Mouse (Mus musculus) cerebellum, postnatal 14 days (tissue): ENCODE measurements around the gene Cep57l1.

ENCODE experiments used
- DNase-seq, 2 experiments: peaks; one replicate each; pipeline ENCODE4 v3.0.0; 2021; ENCODE audit warnings: mixed read lengths in 2 of 2

Gene Cep57l1

DNA sequence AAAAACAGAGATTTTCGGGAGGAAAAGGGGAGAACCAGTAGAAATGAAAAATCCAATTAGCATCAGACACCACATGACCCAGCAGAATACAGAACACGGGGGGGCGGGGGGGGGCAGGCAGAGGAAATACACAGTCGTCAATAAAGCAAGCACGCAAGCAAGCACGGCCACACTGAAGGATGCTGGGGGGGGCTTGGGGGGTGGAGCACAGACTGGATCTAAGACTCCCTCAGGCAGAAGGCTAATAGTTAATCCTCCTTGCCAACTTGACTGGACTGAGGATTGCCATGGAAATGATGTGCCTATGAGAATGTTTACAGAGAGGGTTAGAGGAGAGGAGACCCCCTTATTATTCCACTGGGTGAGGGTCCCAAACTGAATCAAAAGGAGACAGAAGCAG, 74.3 kb downstream of the Cep57l1 start:
- no peak for DNase-seq

DNA sequence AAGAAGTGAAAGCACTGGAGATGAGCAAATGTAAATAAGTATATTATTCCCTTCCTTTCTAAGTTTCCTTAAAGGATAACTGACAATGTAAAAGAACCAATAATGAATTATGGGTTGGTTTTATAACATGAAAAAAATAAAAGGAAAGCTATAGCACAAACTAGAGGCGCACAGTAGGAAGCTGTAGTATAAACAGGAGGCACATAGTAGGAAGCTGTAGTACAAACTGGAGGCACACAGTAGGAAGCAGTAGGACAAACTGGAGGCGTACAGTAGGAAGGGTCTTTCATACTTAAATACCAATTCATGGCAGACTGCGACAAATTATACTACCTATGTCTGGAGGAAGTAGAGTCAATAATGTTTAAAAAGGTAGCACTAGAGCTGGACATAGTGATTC, 76.5 kb downstream of the Cep57l1 start:
- no peak for DNase-seq

- DNase-seq: no peak
Measured at GRCm38 (mm10) chr10:41731932-41732331, 77.7 kb downstream of the Cep57l1 start.

GRCm38 (mm10) chr10:41730746-41731145, 78.9 kb downstream of the Cep57l1 start:
- DNase-seq: no peak

DNA sequence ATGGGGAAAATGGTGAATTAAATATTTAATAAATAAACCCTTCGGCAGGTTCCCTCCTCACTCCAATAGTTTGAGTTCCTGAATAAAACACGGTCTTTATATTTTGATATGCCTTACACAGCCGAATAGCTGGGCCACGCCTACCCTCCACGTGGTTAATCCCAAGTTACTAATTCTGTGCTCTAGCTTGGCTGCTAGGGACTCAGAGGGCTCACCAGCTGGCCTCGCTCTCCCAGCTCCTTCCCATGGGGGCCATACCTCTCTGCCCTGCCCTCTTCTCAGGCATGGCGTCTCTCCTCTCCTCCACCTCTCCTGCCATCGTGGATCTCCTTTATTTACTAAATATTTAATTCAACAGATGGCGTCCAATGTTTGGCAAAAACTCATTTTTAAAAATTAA, 83.5 kb downstream of the Cep57l1 start:
- no peak for DNase-seq

GRCm38 (mm10) chr10:41719587-41719986, 90.1 kb downstream of the Cep57l1 start:
- no peak for DNase-seq

- no peak for DNase-seq
Measured at GRCm38 (mm10) chr10:41716029-41716897, 93.4 kb downstream of the Cep57l1 start, which contains the start of gene Ccdc162. Gene Ccdc162 (minus strand): TSS chr10:41716634.

DNA sequence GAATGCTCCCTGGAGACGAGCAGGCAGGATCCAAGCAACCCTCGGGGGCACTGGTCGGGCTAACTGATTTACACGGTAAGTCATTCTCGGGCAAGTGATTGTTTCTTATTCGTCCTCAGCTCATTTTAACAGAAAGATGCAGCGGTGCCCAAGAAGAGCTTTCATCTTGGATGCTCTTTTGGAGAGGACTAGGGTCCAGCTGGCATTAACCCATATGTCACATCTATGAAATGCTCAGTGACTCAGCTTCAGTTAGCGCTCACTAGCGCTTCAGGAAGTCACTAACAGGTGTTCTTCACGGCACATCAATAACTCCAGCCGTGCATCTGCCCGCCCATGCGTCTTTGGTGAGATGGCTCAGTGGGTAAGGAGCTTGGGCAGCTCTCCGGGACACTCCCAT, 94.1 kb downstream of the Cep57l1 start:
- DNase-seq: peak in 1 of 2 experiments; percentile 12

DNA sequence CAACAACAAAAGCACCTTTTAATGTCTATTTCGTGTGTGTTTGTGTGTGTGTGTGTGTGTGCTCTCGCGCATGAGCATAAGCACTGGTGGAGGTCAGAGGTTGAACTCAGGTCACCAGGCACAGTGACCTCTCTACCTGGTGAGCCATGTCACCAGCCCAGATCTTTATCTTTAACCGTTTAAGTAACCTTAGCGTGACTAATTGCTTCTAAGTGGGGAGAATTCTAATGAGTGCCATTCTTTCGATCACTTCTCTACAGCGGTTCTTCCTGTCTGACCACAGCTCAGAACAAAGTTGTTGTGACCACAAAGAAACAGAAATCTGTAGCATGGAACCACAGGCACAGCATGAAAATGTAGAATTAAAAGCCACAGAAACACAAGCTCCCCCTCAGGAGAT, 98.2 kb downstream of the Cep57l1 start:
- DNase-seq: no peak

DNA sequence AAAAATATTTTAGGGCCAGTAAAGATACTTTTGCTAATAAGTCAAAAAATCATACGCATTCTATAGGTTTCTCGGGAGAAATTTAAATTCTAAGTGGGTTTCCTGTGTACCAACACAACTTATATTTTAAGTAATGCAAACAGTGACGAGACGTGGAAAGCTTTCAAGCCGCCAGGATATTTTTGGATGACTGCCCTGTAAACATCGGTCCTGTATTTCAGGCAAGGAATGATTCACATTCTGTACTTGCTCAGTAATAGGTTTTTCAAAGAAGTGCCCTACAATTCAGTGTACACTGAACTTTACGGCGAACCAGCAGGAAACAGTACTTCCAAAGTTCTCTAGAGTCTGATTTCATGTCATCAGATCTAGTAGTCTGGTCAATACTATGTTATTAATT, 98.9 kb downstream of the Cep57l1 start:
- no peak for DNase-seq

DNA sequence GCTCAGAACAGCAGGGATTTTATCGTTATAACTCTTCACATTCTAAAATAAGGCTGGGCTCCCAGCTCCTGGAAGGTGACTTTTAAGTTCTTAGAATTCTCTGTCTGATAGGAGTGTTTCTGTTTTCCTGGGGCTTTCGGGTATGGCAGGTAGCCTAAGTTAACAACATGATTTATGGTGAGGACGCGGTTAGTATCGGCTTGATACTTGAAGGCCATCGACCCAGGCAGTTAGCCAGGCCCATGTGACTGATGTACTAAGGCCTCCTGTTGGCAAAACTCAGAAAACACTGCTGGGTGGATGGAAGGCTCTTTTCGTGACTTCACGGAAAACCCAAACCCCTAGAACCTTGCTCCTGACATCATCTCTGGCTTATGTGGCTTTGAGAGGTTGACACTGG, 100.3 kb downstream of the Cep57l1 start:
- no peak for DNase-seq

DNA sequence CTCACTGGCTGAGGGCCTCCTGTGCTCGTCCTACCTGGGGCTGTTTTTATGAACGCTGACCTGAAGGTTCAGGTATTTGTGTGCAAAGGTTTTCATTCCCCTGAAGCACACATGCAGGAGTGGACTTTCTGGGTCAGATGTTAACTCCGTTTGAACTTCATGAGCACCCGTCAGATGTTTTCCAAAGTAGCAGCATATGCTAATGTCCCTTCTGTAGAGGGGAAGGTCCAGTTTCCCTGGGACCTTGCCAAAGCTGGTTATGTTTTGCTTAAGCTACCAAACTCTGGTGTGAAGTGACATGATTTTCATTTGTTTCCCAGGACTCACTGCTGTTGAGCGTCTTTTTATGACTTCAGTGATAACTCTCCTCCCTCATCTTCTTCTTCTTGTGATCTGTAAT, 110.0 kb downstream of the Cep57l1 start:
- no peak for DNase-seq

- DNase-seq: no peak
Measured at GRCm38 (mm10) chr10:41697040-41697439, 112.6 kb downstream of the Cep57l1 start.

DNA sequence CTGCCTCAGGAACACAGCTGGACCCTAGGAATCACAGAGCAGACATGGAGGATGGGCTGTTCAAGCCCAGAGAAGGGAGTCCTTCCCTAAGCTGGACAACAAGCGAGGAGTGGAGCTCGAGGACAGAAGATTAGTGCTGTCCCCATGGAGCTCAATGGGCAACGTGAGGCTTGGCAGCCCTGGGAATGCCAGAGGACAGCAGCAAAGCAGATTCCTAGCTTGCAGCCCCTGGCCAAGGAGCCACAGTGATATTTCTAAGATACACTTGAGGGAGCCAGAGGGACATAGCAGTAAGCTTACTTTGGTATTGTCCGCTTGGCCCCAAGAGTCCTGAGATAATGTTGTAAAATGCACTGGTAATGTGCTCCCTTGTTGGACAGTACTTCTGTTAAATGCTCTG, 118.7 kb downstream of the Cep57l1 start:
- no peak for DNase-seq

DNA sequence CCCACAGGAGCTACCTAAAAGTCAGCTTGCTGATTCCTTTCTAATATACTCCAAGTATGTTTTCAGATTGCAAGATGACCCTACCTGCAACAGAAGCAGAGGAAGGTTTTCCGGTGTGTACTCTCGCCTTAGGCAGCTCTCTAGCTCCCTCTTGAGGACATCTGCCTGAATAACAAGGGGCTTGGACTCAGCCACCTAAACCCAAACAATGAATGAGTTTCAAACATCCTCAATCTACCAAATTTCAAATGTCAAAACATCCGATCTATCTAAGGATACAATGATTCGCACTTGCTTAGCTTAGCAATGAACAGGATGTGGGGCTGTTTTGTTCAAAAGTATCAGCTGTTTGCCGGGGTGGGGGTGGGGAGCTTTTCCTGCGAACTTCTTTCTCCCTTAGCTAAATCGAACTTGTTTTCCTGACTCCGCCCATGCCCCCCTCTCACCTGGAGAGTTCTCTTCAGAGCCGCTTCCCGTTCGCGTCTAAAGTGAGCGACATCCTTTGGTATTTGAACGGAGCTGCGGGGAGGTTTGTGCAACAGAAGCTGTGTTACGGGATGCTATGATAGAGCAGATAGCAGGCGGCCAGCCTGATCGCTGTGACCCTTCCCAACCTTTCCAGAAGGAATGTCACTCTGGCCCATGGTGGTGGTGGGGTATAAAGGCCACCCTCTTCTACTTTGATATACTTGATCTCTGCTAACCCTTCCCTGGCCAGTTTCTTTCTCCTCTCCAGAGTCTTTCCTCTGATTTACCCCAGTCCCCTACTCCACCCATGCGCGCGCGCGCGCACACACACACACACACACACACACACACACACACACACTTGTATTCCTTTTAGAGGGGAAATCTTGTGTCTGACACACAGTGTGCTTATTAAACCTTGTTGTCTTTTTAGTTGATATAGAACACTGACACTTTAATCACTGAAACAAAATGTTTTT, 119.5 kb downstream of the Cep57l1 start:
- DNase-seq: peak; percentile 85 to 86

- DNase-seq: no peak
Measured at GRCm38 (mm10) chr10:41684548-41684996, 125.1 kb downstream of the Cep57l1 start.

DNA sequence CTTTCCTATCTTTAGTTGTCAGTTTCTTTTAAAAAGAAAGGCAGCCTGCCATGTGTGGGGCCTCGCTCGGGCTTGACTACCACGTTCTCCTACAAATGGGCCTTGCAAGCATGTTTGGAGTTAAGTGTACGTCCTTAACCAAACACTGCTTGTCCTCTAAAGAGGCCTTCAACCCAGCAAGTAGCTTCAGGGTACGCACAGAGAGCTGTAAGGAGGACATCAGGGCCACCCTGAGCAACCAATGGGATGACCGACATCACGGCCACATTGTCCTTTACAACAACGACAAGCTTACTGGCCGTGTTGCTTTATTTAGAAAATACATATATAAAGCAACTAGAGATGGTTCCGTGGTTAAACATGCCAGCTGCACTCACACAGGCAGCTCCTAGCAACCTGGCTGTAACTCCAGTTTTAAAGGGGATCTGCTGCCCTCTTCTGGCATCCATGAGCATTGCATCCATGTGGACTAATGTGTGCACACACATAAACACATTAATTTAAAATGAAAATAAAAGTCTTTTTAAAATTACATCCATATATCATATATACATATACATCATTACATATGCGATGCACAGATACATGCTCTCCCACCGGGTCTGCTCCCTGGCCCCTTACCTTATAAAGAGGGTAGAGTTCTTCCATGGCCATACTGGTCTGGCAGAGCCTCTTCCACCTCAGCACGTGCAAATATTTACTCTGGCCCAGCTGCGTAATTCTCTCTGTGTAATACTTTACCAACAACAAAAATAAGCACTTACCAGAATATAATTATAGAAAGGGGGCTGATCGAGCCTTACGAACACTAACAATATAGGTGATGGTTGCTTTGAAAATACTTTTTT, 126.9 kb downstream of the Cep57l1 start:
- DNase-seq: peak; percentile 95

- peak; percentile 97 to 98 for DNase-seq
Measured at GRCm38 (mm10) chr10:41678746-41679360, 130.8 kb downstream of the Cep57l1 start.

GRCm38 (mm10) chr10:41677396-41677795, 132.3 kb downstream of the Cep57l1 start:
- DNase-seq: peak in 1 of 2 experiments; percentile 25

- DNase-seq: peak in 1 of 2 experiments; percentile 27
Measured at GRCm38 (mm10) chr10:41676661-41677061, 133.0 kb downstream of the Cep57l1 start.

DNA sequence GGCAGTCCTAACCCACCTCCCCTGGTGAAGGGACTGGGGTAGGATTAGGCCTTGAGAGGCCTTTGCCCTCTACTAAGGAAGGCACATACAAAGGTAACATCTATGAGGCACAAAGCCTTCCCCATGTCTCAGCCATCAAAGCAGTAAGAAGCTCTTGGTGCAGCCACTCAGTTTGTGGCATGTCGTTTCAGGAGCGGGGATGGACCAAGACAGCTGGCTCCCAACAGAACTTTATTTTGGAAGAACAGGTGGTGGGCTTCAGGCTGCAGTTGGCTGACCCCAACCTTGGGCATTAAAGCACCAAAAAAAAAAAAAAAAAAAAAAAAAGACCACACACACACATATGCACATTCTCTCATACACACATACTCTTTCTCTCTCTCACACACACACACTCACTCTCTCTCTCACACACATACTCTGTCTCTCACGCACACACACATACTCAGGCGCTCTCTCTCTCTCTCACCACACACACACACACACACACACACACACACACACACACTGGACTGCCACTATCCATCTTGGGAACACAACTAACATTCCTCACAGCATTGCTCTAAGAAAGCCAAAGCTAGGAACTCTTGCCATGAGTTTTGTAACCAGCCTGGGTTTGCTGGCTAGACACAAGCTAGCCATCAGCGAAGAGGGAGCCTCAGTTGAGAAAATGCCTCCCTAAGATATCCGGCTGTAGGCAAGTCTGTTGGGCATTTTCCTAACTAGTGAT, 133.7 kb downstream of the Cep57l1 start:
- no peak for DNase-seq
